Mouse (Mus musculus): ENCODE measurements at regions not wholly inside any gene's neighbourhood (a gene's known extent, or its start where the extent isn't known, plus 50 kb on each side); places are given as distances from the start of the nearest gene placed in this dataset.

- Histone ChIP-seq H3K9me3 (no peaks in the 10 kb centered on the region), H3K9ac (replicated peaks) (no peak overlapping the region), H3K27ac (no peak overlapping the region), H3K36me3 (no peaks in the 10 kb centered on the region), H3K4me3 (replicated peaks) (no peak overlapping the region), H3K27me3 (no peaks in the 10 kb centered on the region), H3K4me2 (replicated peaks) (no peak overlapping the region), H3K4me1 (replicated peaks) (no peaks in the 10 kb centered on the region)
- no peak for ATAC-seq
- WGBS: 69% methylated on average over 6 of the region's 6 CpGs
Measured at GRCm38 (mm10) chr17:43172657-43173165, 97.4 kb upstream of the Adgrf1 start.

GRCm38 (mm10) chr17:43174860-43175259 is 95.3 kb upstream of the Adgrf1 start:
- ATAC-seq: no peak
- Histone ChIP-seq H3K4me2 (replicated peaks) (no peak overlapping the region), H3K9ac (replicated peaks) (no peak overlapping the region), H3K9me3 (no peaks in the 10 kb centered on the region), H3K4me3 (replicated peaks) (no peak overlapping the region), H3K4me1 (replicated peaks) (no peaks in the 10 kb centered on the region), H3K27ac (no peak overlapping the region), H3K36me3 (no peaks in the 10 kb centered on the region), H3K27me3 (no peaks in the 10 kb centered on the region)
- 84% methylated on average over 1 of the region's 1 CpGs for WGBS

- ATAC-seq: no peak
- Histone ChIP-seq H3K9ac (replicated peaks) (no peak overlapping the region), H3K4me1 (replicated peaks) (no peaks in the 10 kb centered on the region), H3K9me3 (no peaks in the 10 kb centered on the region), H3K36me3 (no peaks in the 10 kb centered on the region), H3K27ac (no peak overlapping the region), H3K4me3 (replicated peaks) (no peak overlapping the region), H3K4me2 (replicated peaks) (no peak overlapping the region), H3K27me3 (no peaks in the 10 kb centered on the region)
- 62% methylated on average over 1 of the region's 1 CpGs for WGBS
Measured at GRCm38 (mm10) chr17:43177244-43177643, 92.9 kb upstream of the Adgrf1 start.

- Histone ChIP-seq H3K27me3 (no peaks in the 10 kb centered on the region), H3K36me3 (no peaks in the 10 kb centered on the region), H3K27ac (no peak overlapping the region), H3K4me3 (replicated peaks) (no peak overlapping the region), H3K4me2 (replicated peaks) (no peak overlapping the region), H3K4me1 (replicated peaks) (no peaks in the 10 kb centered on the region), H3K9me3 (no peaks in the 10 kb centered on the region), H3K9ac (replicated peaks) (no peak overlapping the region)
- ATAC-seq: no peak
- WGBS: 63% methylated on average over 2 of the region's 2 CpGs
Measured at GRCm38 (mm10) chr17:43190016-43190415, 80.1 kb upstream of the Adgrf1 start.

DNA sequence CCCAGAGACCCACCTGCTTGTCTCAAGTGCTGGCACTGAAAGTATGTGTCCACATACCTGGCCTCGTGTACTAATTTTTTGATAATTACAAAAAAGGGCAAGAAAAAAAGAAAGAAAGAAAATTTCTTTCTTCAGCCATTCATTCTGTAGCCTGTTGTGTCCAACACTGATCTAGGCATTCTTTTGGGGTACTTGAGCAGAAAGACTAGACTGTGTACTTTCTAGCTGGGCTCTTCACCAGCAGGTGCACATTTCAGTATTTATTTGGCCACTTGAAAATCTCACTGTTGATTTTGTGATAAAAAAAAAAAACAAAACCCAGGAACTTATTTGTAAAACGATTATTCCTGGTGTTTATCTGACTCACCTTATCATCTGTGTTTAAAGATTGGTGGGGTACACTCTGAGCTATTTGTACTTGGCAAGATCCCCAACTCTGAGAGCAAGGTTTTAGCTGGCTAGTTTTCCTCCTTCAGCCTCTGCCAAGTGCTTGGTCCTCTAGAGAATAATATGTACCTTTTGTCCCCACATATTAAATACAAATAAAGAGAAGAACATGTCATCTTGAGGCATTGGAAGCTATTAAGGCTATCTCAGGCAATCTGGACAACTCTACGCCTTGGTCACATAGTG is 79.2 kb upstream of the Adgrf1 start:
- no peak overlapping the region for H3K9ac ChIP-seq (replicated peaks)
- 77% methylated on average over 3 of the region's 3 CpGs for WGBS
- no peak overlapping the region for H3K27ac ChIP-seq
- no peak for ATAC-seq
- H3K4me1 ChIP-seq (replicated peaks): no peaks in the 10 kb centered on the region
- no peak overlapping the region for H3K4me2 ChIP-seq (replicated peaks)
- H3K4me3 ChIP-seq (replicated peaks): no peak overlapping the region
- H3K9me3 ChIP-seq: no peaks in the 10 kb centered on the region
- no peaks in the 10 kb centered on the region for H3K36me3 ChIP-seq
- H3K27me3 ChIP-seq: no peaks in the 10 kb centered on the region

DNA sequence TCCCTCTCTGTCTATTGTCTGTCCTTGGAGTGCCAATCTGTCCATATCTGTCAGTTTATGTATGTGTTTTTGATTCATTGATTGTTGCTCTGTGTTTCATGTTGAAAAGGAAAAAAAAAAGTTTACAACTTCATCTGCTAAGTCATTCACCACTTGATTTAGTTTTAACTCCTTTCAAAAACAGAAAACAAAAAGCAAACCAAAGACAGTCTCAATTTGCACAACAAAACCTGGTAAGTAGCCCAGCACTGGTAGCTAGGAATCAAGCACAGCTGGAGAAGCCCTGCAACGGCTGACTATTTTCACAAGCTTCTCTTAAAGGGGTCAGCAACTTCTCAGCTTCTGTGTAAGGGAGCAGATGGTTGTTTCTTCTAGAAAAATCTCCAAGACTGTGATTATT is 72.9 kb upstream of the Adgrf1 start:
- Histone ChIP-seq H3K9ac (replicated peaks) (no peak overlapping the region), H3K4me2 (replicated peaks) (no peak overlapping the region), H3K27ac (no peak overlapping the region), H3K9me3 (no peaks in the 10 kb centered on the region), H3K27me3 (no peaks in the 10 kb centered on the region), H3K4me3 (replicated peaks) (no peak overlapping the region), H3K36me3 (no peaks in the 10 kb centered on the region), H3K4me1 (replicated peaks) (no peaks in the 10 kb centered on the region)
- WGBS: 5% methylated on average over 1 of the region's 1 CpGs
- ATAC-seq: no peak

- Histone ChIP-seq H3K9ac (replicated peaks) (no peak overlapping the region), H3K36me3 (no peaks in the 10 kb centered on the region), H3K27ac (no peak overlapping the region), H3K4me2 (replicated peaks) (no peak overlapping the region), H3K27me3 (no peaks in the 10 kb centered on the region), H3K4me3 (replicated peaks) (no peak overlapping the region), H3K4me1 (replicated peaks) (no peaks in the 10 kb centered on the region), H3K9me3 (no peaks in the 10 kb centered on the region)
- no peak for ATAC-seq
- 61% methylated on average over 2 of the region's 2 CpGs for WGBS
Measured at GRCm38 (mm10) chr17:43200832-43201231, 69.3 kb upstream of the Adgrf1 start.

GRCm38 (mm10) chr17:43206701-43207470 is 63.2 kb upstream of the Adgrf1 start:
- Histone ChIP-seq H3K4me3 (replicated peaks) (no peak overlapping the region), H3K9me3 (no peaks in the 10 kb centered on the region), H3K27me3 (no peaks in the 10 kb centered on the region), H3K4me2 (replicated peaks) (no peak overlapping the region), H3K27ac (no peak overlapping the region), H3K36me3 (no peaks in the 10 kb centered on the region), H3K9ac (replicated peaks) (no peak overlapping the region), H3K4me1 (replicated peaks) (no peaks in the 10 kb centered on the region)
- no peak for ATAC-seq
- WGBS: 98% methylated on average over 3 of the region's 3 CpGs

DNA sequence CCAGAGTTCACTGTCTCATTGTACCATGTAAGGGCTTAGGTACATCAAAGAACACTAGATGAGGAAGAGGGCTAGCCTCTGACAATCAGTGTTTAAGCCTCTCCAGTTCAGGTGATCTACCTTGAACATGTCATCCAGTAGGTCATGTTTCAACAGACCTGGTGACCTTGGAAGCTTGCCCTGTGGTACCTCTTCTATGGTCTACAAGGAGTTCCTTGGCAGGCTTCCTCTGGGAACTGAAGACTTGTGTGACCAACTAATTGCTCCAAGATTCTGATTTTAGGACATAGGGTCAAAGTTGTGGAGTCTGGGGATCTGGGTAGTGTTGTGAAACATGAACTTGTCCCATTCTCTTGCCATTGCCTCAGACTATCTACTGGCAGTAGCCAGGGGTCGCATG is 60.4 kb upstream of the Adgrf1 start:
- ATAC-seq: no peak
- no peaks in the 10 kb centered on the region for H3K9me3 ChIP-seq
- H3K27ac ChIP-seq: no peak overlapping the region
- H3K4me1 ChIP-seq (replicated peaks): no peaks in the 10 kb centered on the region
- no peaks in the 10 kb centered on the region for H3K27me3 ChIP-seq
- H3K4me3 ChIP-seq (replicated peaks): no peak overlapping the region
- H3K9ac ChIP-seq (replicated peaks): no peak overlapping the region
- H3K4me2 ChIP-seq (replicated peaks): no peak overlapping the region
- H3K36me3 ChIP-seq: no peaks in the 10 kb centered on the region
- 96% methylated on average over 1 of the region's 1 CpGs for WGBS

- ATAC-seq: no peak
Measured at GRCm38 (mm10) chr17:43214038-43214437, 56.1 kb upstream of the Adgrf1 start.

DNA sequence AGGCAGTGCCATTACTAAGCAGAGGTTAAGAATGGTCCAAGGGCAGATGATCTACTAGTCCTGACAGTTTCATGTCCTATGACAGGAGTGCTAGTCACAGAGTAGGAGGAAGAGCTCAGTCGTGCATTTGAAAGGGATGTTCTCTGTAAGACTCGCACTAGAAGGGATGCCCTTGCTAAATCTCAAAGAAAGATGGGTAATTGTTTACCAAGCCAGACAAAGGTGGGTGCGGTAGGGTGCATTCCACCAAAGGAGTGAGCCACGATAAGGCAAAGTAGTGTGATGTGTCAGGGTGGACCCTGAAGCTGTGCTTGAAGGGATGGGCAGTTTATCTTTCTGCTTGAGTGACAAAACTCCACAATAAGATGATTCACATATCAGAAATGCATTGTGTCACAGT is 50.5 kb upstream of the Adgrf1 start:
- WGBS: 78% methylated on average over 4 of the region's 4 CpGs
- Histone ChIP-seq H3K4me2 (replicated peaks) (no peak overlapping the region), H3K27ac (no peak overlapping the region), H3K9ac (replicated peaks) (no peak overlapping the region), H3K36me3 (no peaks in the 10 kb centered on the region), H3K9me3 (no peaks in the 10 kb centered on the region), H3K4me3 (replicated peaks) (no peak overlapping the region), H3K4me1 (replicated peaks) (no peaks in the 10 kb centered on the region), H3K27me3 (no peaks in the 10 kb centered on the region)
- ATAC-seq: no peak

More at GRCm38 (mm10) chr17:43214038-43214437, 56.1 kb upstream of the Adgrf1 start:
- H3K9me3 ChIP-seq: no peaks in the 10 kb centered on the region
- no peaks in the 10 kb centered on the region for H3K36me3 ChIP-seq
- H3K4me3 ChIP-seq (replicated peaks): no peak overlapping the region
- no peaks in the 10 kb centered on the region for H3K27me3 ChIP-seq
- no peak overlapping the region for H3K27ac ChIP-seq
- WGBS: 98% methylated on average over 1 of the region's 1 CpGs
- H3K9ac ChIP-seq (replicated peaks): no peak overlapping the region
- no peaks in the 10 kb centered on the region for H3K4me1 ChIP-seq (replicated peaks)
- H3K4me2 ChIP-seq (replicated peaks): no peak overlapping the region

Data from midbrain, embryonic 13.5 days (tissue).